In genomic region chr11:68864544-68865189, GRCm38 (mm10) we compare ENCODE assay signal across 8 mouse cellular contexts. TPM values are rescaled to one million over a fixed set of nuclear protein-coding genes. Genes with fewer than 3 reads are reported as not detected.
DNase-seq lines count a peak whose midpoint lies in the region; ATAC-seq lines count a peak whose summit lies in the region.

No protein-coding gene starts in this region.

- ATAC-seq in embryonic facial prominence, embryonic 14.5 days (ENCODE audit: low read depth): 0 out of 2 replicates have a peak, but pooled peaks have one; percentile 6

- WGBS in embryonic facial prominence, embryonic 14.5 days: 45% methylated on average over 9 of the region's 9 CpGs

- no peak overlapping the region; the same call in 1 of the 2 replicates for H3K27ac ChIP-seq in embryonic facial prominence, embryonic 14.5 days (replicated peaks; ENCODE audit: low read depth, low read length)

- H3K4me2 ChIP-seq in embryonic facial prominence, embryonic 14.5 days (ENCODE audit: low read depth, low read length): no peak overlapping the region

- no peak overlapping the region for H3K9ac ChIP-seq in embryonic facial prominence, embryonic 14.5 days (ENCODE audit: low read depth, low read length)

- H3K4me1 ChIP-seq in embryonic facial prominence, embryonic 14.5 days (ENCODE audit: control insufficient read depth, insufficient read depth, low read length): no peaks in the 10 kb centered on the region

- peak; percentile 77 for DNase-seq in ovary, adult 18-20 months (ENCODE audit: low spot score)
- no peak for DNase-seq in ovary, postnatal 10 days (ENCODE audit: low spot score)
- DNase-seq in embryonic facial prominence, embryonic 14.5 days (ENCODE audit: low spot score): peak; percentile 65
- peak; percentile 88 for DNase-seq in heart, postnatal 4 days
- peak; percentile 90 to 94 for DNase-seq in lung, adult 18-20 months
- no peak for DNase-seq in thymus, postnatal 14 days
- DNase-seq in cerebellum, postnatal 4 days (ENCODE audit: low spot score in 2 of 2): no peak
- no peak for DNase-seq in frontal cortex, postnatal 36 days (ENCODE audit: low spot score in 2 of 2)

- no peaks in the 10 kb centered on the region for H3K9me3 ChIP-seq in embryonic facial prominence, embryonic 14.5 days (ENCODE audit: control insufficient read depth, low read length)

- H3K27me3 ChIP-seq in embryonic facial prominence, embryonic 14.5 days (replicated peaks; ENCODE audit: control insufficient read depth, insufficient read depth, low read length): no peaks in the 10 kb centered on the region

- H3K36me3 ChIP-seq in embryonic facial prominence, embryonic 14.5 days (ENCODE audit: control insufficient read depth, insufficient read depth, low read length): no peaks in the 10 kb centered on the region

- no peak overlapping the region for H3K4me3 ChIP-seq in embryonic facial prominence, embryonic 14.5 days (ENCODE audit: low read depth, low read length)

RNA-seq across cellular contexts. Expression of gene Ndel1, which starts 7.0 kb away (rescaled TPM):
- 90.0 and 95.4 TPM in 2 replicates for polyA plus RNA-seq in embryonic facial prominence, embryonic 14.5 days (2014; fragmentation: Nextera tagmentation; extraction: Ambion mirVana)
- total RNA-seq in heart, postnatal 4 days (2021): 10 to 100 TPM; 57.9 to 66.3 TPM

RNA-seq across cellular contexts. Expression of gene Rnf222, which starts 23.7 kb away (rescaled TPM):
- polyA plus RNA-seq in embryonic facial prominence, embryonic 14.5 days (2014; fragmentation: Nextera tagmentation; extraction: Ambion mirVana): 0.17 and 0.45 TPM in 2 replicates
- total RNA-seq in heart, postnatal 4 days (2021): under 1 TPM; 0.21 to 0.32 TPM

RNA-seq across cellular contexts. Expression of gene Rpl26, which starts 36.7 kb away (rescaled TPM):
- polyA plus RNA-seq in embryonic facial prominence, embryonic 14.5 days (2014; fragmentation: Nextera tagmentation; extraction: Ambion mirVana): 1,088 and 1,233 TPM in 2 replicates
- total RNA-seq in heart, postnatal 4 days (2021): 100 to 1,000 TPM; 896 to 908 TPM

Comparison
In these comparisons a context has a peak if more than half of its experiments do, and no peak if none do; other contexts are left out.
1. DNase-seq: peak in ovary, adult 18-20 months (single experiment), embryonic facial prominence, embryonic 14.5 days (single experiment), heart, postnatal 4 days (single experiment) and lung, adult 18-20 months (2 of 2); none in ovary, postnatal 10 days (single experiment), thymus, postnatal 14 days (single experiment), cerebellum, postnatal 4 days (0 of 2) and frontal cortex, postnatal 36 days (0 of 2).